ENCODE assay signal across 28 mouse cellular contexts in the genomic region with DNA sequence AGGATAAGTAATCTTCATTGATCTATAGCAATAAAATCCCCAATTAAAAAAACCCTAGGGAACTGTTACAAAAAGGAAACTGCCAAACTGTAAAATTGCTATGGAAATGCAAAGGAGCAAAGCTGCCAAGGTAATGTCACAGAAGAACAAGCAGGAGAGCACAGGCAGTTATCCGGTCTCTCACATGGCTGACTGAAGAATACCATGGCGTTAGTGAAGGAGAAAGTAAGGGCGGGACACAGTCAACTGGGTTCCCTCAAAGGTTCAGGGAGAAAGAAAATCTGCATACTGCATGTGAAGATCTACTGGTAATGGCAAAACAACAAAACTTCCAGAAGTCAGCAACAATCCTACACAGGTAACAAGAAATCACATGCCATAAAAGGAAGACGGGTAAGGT. TPM values are rescaled to one million over a fixed set of nuclear protein-coding genes. Genes with fewer than 3 reads are reported as not detected.
DNase-seq lines count a peak whose midpoint lies in the region; ATAC-seq lines count a peak whose summit lies in the region.
"Had no signal": no experiment of that assay in that cellular context is flagged by ENCODE, and none has a peak within 500 bp of the region (broad histone marks: within the 10 kb centered on the region; RNA-seq: fewer than 3 reads in every experiment).

No protein-coding gene starts in this region.

- WGBS in kidney, embryonic 16.5 days: 32% methylated on average over 4 of the region's 4 CpGs
- whole genome bisulfite sequencing in midbrain, embryonic 16.5 days: 63% methylated on average over 4 of the region's 4 CpGs
- 53% methylated on average over 4 of the region's 4 CpGs for WGBS in forebrain, embryonic 16.5 days

- H3K4me1 ChIP-seq in kidney, embryonic 16.5 days (ENCODE audit: insufficient read depth, low read length): peaks cover 67% of the 10 kb centered on the region
- no peaks in the 10 kb centered on the region for H3K4me1 ChIP-seq in midbrain, embryonic 16.5 days (ENCODE audit: control insufficient read depth, insufficient read depth, low read length)
- peaks cover 3% of the 10 kb centered on the region for H3K4me1 ChIP-seq in forebrain, embryonic 16.5 days (replicated peaks; ENCODE audit: control insufficient read depth, insufficient read depth, low read length)

- 0 out of 2 replicates have a peak, but pooled peaks have one; percentile 47 for ATAC-seq in kidney, embryonic 16.5 days (ENCODE audit: low FRiP score, low TSS enrichment)
- no peak for ATAC-seq in midbrain, embryonic 16.5 days
- no peak for ATAC-seq in forebrain, embryonic 16.5 days
- ATAC-seq: forebrain, embryonic 15.5 days had no signal

- peak overlapping the region; percentile 90 for H3K27ac ChIP-seq in kidney, embryonic 16.5 days (ENCODE audit: low read length)
- H3K27ac ChIP-seq in midbrain, embryonic 16.5 days (ENCODE audit: low read length): no peak overlapping the region
- H3K27ac ChIP-seq in forebrain, embryonic 16.5 days (ENCODE audit: low read length): no peak overlapping the region
- H3K27ac ChIP-seq: embryonic facial prominence, embryonic 10.5 days; embryonic facial prominence, embryonic 13.5 days; forebrain, embryonic 12.5 days; forebrain, embryonic 15.5 days; heart, adult 2 months; heart, embryonic 10.5 days; heart, embryonic 13.5 days; hindbrain, embryonic 14.5 days had no signal

- H3K36me3 ChIP-seq in kidney, embryonic 16.5 days (ENCODE audit: insufficient read depth, low read length): no peaks in the 10 kb centered on the region
- H3K36me3 ChIP-seq in midbrain, embryonic 16.5 days (ENCODE audit: control insufficient read depth, insufficient read depth, low read length): no peaks in the 10 kb centered on the region
- H3K36me3 ChIP-seq in forebrain, embryonic 16.5 days (ENCODE audit: control insufficient read depth, insufficient read depth): no peaks in the 10 kb centered on the region
- H3K36me3 ChIP-seq: embryonic facial prominence, embryonic 10.5 days; embryonic facial prominence, embryonic 13.5 days; forebrain, embryonic 12.5 days; forebrain, embryonic 15.5 days; heart, embryonic 10.5 days; heart, embryonic 13.5 days had no signal

- no peaks in the 10 kb centered on the region for H3K9me3 ChIP-seq in kidney, embryonic 16.5 days (ENCODE audit: low read length)
- no peaks in the 10 kb centered on the region for H3K9me3 ChIP-seq in midbrain, embryonic 16.5 days (replicated peaks; ENCODE audit: control insufficient read depth, low read length, poor library complexity, severe bottlenecking)
- H3K9me3 ChIP-seq in forebrain, embryonic 16.5 days (ENCODE audit: control insufficient read depth, low read length): no peaks in the 10 kb centered on the region
- H3K9me3 ChIP-seq: embryonic facial prominence, embryonic 10.5 days; embryonic facial prominence, embryonic 13.5 days; forebrain, embryonic 12.5 days; forebrain, embryonic 15.5 days; heart, embryonic 10.5 days; heart, embryonic 13.5 days had no signal

- no peak overlapping the region for H3K4me2 ChIP-seq in kidney, embryonic 16.5 days (replicated peaks; ENCODE audit: low read depth, low read length)
- H3K4me2 ChIP-seq in midbrain, embryonic 16.5 days (ENCODE audit: low read length): no peak overlapping the region
- H3K4me2 ChIP-seq in forebrain, embryonic 16.5 days (ENCODE audit: low read length): no peak overlapping the region
- H3K4me2 ChIP-seq: embryonic facial prominence, embryonic 13.5 days; forebrain, embryonic 12.5 days; forebrain, embryonic 15.5 days; heart, embryonic 13.5 days; hindbrain, embryonic 14.5 days had no signal

- DNase-seq in kidney, adult 11 months: peak; percentile 76
- DNase-seq in kidney, adult 18-20 months: no peak
- peak; percentile 76 for DNase-seq in kidney, adult 9 months
- DNase-seq in kidney, postnatal 4 days: no peak
- peak; percentile 48 to 76 for DNase-seq in kidney, postnatal 25 days
- DNase-seq: adrenal gland, adult 2 months; adrenal gland, postnatal 14 days; cerebellum, adult 11-12 months; cerebellum, adult 8-10 months; cerebellum, postnatal 10 days; cerebellum, postnatal 36 days; embryo, embryonic 11 days; gastrocnemius, postnatal 10 days; gastrocnemius, postnatal 36 days; heart, adult 2 months; heart, postnatal 14 days; heart, postnatal 4 days had no signal

- H3K27me3 ChIP-seq in kidney, embryonic 16.5 days (ENCODE audit: insufficient read depth, low read length): no peaks in the 10 kb centered on the region
- H3K27me3 ChIP-seq in midbrain, embryonic 16.5 days (ENCODE audit: control insufficient read depth, insufficient read depth, low read depth, low read length): no peaks in the 10 kb centered on the region
- no peaks in the 10 kb centered on the region for H3K27me3 ChIP-seq in forebrain, embryonic 16.5 days (replicated peaks; ENCODE audit: control insufficient read depth, insufficient read depth, low read length)
- H3K27me3 ChIP-seq: embryonic facial prominence, embryonic 13.5 days; forebrain, embryonic 12.5 days; forebrain, embryonic 15.5 days; heart, embryonic 13.5 days had no signal

- H3K4me3 ChIP-seq in kidney, embryonic 16.5 days (ENCODE audit: low read length): no peak overlapping the region
- no peak overlapping the region for H3K4me3 ChIP-seq in midbrain, embryonic 16.5 days (ENCODE audit: low read depth, low read length)
- no peak overlapping the region for H3K4me3 ChIP-seq in forebrain, embryonic 16.5 days (replicated peaks; ENCODE audit: low read length)
- H3K4me3 ChIP-seq: embryonic facial prominence, embryonic 10.5 days; embryonic facial prominence, embryonic 13.5 days; erythroblast, embryonic 14.5 days; forebrain, embryonic 12.5 days; forebrain, embryonic 15.5 days; heart, adult 2 months; heart, embryonic 10.5 days; heart, embryonic 13.5 days had no signal

- H3K9ac ChIP-seq in kidney, embryonic 16.5 days (replicated peaks; ENCODE audit: low read length): no peak overlapping the region
- H3K9ac ChIP-seq in midbrain, embryonic 16.5 days (ENCODE audit: low read depth, low read length): no peak overlapping the region
- no peak overlapping the region for H3K9ac ChIP-seq in forebrain, embryonic 16.5 days (replicated peaks; ENCODE audit: low read depth, low read length)
- H3K9ac ChIP-seq: embryonic facial prominence, embryonic 13.5 days; forebrain, embryonic 12.5 days; forebrain, embryonic 15.5 days; heart, embryonic 13.5 days; hindbrain, embryonic 14.5 days had no signal

RNA-seq across cellular contexts. Expression of gene Tbc1d14, which starts 36.8 kb away (rescaled TPM):
- 53.9 and 54.8 TPM in 2 replicates for polyA plus RNA-seq in kidney, embryonic 16.5 days (2015; fragmentation: Nextera tagmentation; extraction: Ambion mirVana)
- 74.6 and 76.1 TPM in 2 replicates for polyA plus RNA-seq in midbrain, embryonic 16.5 days (2015; fragmentation: Nextera tagmentation; extraction: Ambion mirVana)
- polyA plus RNA-seq in forebrain, embryonic 16.5 days (2015; fragmentation: Nextera tagmentation; extraction: Ambion mirVana): 118 and 123 TPM in 2 replicates

Comparison
In these comparisons a context has a peak if more than half of its experiments do, and no peak if none do; other contexts are left out.
1. DNase-seq: peak in kidney, adult 11 months (single experiment), kidney, adult 9 months (single experiment) and kidney, postnatal 25 days (2 of 2); none in kidney, adult 18-20 months (single experiment) and kidney, postnatal 4 days (0 of 2).